Mouse (Mus musculus) adrenal gland, postnatal 36 days (tissue): ENCODE results near the gene Bglap. TPM values are rescaled to one million over a fixed set of nuclear protein-coding genes. Genes with fewer than 3 reads are reported as not detected.
A peak's percentile ranks its signal among the peaks of the same experiment; 100 is the strongest.
"Not testable (repeated sequence)": the region's sequence is repeated elsewhere in the genome, so short reads cannot be mapped to it uniquely, and the experiment has no call there.

Source experiments
- DNase-seq, 2 experiments: peaks; one replicate each; pipeline ENCODE4 v3.0.0; 2021; ENCODE audit warnings: mixed read lengths in 1 of 2
- total RNA-seq, 2 experiments: library from RNA; stranded (reverse); gene quantifications; 2 replicates each; pipeline ENCODE4 v1.2.3; 2021

Gene Bglap
- total RNA-seq, 2 experiments from 2014 or later, result 0.99 to 1.9 TPM

DNA sequence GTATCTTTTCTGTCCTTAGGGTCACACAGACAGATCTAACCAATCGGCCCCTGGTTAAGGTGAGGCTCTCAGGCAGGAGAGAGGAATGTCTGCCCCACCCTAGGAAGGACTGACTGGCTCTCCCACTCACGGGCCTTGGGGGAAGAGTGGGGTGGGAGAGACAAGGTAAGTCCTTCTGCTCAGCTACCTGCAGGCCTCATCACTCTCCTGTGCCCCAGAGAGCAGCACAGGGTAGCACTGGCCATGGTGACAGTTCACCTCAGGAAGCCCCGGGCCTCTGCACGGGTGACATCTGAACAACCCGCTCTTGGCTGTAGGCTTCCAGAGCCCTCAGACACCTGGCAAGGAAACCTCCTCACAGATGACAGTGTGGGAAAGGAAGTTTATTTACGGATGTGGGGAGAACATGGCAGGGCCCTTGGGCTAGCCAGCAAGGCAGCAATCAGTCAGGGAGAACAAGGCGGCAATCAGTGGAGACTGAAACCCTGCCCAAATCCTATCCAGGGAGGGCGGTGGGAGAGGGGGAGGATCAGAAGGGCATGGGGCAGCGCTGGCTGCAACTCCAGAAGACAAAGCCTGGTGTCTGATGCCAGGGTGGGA, 9.6 kb upstream of the Bglap start:
- no peak for DNase-seq

DNA sequence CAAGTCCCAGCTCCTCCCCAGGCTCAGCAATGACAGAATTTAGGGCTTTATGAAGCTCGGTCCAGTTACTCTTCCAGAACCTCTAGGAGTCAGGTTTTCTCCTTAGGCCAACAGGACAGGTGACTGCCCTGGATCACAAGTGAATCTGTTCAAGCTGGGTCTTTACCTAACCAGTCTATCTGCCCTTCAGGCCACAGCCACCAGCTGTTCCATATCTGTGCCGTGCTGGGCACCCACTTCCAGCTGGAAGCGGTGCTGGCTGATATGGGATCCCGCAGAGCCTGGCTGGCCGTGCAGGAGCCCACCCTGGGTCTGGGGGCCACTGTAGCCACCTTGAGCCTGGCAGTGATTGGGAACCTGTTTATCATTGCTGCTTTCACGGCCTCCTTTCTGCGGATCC, 1.9 kb downstream of the Bglap start:
- not testable (repeated sequence) for DNase-seq

DNA sequence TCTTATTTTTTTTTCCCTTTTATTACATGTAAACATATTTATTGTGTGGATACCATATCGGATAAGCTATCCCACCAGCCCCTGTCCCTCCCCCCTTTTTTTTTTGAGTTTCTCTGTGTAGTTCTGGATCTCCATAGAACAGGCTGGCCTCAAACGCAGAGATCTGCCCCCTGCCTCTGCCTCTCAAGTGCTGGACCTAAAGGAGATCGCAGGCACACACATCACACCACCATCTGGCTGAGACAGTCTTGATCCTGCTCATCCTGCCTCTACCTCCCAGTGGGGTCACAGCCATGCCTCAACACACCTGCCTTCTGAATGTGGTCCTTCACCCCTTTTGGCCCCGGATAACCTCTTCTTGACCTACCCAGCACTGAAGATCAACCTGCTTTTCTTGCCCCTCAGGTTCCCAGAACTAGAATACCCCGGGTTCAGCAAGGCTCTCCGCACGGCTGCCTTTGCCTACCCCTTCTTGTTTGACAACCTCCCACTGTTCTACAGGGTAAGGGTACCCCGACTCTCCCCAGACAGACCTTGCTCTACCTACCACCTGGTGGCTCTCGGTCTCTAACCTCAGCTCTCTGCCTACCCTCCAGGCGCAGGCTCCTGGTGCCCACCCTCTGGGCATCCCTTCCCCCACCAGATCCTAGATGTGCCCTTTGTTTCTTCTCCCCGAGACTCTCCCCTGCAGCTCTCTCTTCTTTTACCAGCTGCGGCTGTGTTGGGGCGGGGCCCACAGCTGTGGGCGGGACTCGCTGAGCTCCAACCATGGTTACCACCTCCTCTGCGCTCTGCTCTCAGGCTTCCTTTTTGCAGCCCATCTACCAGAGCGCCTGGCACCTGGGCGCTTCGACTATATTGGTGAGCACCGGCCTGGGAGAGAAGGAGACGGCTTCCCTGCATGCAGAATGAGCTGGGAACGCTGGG, 2.6 kb downstream of the Bglap start:
- peak in 1 of 2 experiments; percentile 40 for DNase-seq

DNA sequence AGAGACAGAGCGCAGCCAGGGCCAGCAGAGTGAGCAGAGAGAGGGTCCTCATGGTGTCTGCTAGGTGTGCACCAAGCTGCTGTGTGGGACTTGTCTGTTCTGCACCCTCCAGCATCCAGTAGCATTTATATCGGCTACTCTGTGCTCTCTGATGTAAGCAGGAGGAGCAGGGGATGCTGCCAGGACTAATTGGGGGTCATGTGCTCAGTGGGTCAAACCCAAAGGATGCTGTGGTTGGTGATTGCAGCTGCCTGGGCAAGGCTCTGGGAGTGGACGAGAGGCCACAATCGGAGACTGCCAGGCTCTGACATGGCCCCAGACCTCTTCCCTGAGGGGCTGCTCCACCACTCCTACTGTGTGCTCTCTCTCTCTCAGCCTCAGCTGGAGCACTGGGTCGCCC, 5.7 kb downstream of the Bglap start, which contains the start of gene Bglap2:
Gene Bglap2, minus strand, starts transcription at position 101 of the 400 bp plus-strand sequence.
- DNase-seq, result not testable (repeated sequence)

DNA sequence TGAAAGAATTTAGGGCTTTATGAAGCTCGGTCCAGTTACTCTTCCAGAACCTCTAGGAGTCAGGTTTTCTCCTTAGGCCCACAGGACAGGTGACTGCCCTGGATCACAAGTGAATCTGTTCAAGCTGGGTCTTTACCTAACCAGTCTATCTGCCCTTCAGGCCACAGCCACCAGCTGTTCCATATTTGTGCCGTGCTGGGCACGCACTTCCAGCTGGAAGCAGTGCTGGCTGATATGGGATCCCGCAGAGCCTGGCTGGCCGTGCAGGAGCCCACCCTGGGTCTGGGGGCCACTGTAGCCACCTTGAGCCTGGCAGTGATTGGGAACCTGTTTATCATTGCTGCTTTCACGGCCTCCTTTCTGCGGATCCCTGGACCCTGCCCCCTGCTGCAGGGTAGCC, 7.6 kb downstream of the Bglap start:
- DNase-seq, result not testable (repeated sequence)

DNA sequence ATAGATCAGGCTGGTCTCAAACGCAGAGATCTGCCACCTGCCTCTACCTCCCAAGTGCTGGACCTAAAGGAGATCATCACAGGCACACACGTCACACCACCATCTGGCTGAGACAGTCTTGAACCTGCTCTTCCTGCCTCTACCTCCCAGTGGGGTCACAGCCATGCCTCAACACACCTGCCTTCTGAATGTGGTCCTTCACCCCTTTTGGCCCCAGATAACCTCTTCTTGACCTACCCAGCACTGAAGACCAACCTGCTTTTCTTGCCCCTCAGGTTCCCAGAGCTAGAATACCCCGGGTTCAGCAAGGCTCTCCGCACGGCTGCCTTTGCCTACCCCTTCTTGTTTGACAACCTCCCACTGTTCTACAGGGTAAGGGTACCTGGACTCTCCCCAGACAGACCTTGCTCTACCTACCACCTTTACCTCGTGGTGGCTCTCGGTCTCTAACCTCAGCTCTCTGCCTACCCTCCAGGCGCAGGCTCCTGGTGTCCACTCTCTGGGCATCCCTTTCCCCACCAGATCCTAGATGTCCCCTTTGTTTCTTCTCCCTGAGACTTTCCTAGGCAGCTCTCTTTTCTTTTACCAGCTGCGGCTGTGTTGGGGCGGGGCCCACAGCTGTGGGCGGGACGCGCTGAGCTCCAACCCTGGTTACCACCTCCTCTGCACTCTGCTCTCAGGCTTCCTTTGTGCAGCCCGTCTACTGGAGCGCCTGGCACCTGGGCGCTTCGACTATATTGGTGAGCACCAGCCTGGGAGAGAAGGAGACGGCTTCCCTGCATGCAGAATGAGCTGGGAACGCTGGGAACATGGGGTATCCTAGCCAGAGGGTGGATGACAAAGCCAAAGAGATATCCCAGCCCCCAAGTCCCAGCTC, 8.3 kb downstream of the Bglap start:
- DNase-seq, result not testable (repeated sequence)

DNA sequence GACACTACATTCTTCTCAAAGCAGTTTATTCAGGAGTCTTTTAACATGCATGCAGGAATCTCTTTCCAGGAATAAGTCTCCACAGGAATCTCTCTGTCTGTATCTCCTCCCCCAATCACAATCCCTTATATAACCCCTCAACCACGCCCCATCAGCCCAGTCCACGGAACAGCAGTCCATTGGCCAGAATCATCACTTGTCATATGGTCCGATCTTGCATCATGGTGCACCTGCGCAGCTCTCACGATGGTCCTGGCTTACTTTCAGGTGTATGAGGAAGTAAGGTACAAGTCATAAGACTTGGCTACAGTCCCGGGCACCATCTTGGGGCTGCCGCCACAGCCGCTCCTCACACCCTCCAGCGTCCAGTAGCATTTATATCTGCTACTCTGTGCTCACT, 11.6 kb downstream of the Bglap start, which contains the start of gene Bglap3:
Gene Bglap3, minus strand, starts transcription at position 101 of the 400 bp plus-strand sequence.
- not testable (repeated sequence) for DNase-seq

DNA sequence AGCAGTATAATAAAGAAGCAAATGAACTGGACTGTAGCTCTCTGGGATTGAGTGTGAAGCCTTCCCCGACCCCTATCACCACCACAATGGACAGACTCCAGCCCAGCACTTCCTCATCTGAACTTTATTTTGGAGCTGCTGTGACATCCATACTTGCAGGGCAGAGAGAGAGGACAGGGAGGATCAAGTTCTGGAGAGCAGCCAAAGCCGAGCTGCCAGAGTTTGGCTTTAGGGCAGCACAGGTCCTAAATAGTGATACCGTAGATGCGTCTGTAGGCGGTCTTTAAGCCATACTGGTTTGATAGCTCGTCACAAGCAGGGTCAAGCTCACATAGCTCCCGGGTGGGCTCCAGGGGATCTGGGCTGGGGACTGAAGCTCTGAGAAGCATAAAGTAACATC, 15.8 kb downstream of the Bglap start:
- DNase-seq, result not testable (repeated sequence)

DNA sequence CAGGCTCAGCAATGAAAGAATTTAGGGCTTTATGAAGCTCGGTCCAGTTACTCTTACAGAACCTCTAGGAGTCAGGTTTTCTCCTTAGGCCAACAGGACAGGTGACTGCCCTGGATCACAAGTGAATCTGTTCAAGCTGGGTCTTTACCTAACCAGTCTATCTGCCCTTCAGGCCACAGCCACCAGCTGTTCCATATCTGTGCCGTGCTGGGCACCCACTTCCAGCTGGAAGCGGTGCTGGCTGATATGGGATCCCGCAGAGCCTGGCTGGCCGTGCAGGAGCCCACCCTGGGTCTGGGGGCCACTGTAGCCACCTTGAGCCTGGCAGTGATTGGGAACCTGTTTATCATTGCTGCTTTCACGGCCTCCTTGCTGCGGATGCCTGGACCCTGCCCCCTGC, 16.7 kb downstream of the Bglap start:
- not testable (repeated sequence) for DNase-seq

DNA sequence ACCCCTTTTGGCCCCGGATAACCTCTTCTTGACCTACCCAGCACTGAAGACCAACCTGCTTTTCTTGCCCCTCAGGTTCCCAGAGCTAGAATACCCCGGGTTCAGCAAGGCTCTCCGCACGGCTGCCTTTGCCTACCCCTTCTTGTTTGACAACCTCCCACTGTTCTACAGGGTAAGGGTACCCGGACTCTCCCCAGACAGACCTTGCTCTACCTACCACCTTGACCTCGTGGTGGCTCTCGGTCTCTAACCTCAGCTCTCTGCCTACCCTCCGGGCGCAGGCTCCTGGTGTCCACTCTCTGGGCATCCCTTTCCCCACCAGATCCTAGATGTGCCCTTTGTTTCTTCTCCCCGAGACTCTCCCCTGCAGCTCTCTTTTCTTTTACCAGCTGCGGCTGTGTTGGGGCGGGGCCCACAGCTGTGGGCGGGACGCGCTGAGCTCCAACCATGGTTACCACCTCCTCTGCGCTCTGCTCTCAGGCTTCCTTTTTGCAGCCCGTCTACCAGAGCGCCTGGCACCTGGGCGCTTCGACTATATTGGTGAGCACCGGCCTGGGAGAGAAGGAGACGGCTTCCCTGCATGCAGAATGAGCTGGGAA, 17.3 kb downstream of the Bglap start:
- peak; percentile 60 to 68 for DNase-seq

DNA sequence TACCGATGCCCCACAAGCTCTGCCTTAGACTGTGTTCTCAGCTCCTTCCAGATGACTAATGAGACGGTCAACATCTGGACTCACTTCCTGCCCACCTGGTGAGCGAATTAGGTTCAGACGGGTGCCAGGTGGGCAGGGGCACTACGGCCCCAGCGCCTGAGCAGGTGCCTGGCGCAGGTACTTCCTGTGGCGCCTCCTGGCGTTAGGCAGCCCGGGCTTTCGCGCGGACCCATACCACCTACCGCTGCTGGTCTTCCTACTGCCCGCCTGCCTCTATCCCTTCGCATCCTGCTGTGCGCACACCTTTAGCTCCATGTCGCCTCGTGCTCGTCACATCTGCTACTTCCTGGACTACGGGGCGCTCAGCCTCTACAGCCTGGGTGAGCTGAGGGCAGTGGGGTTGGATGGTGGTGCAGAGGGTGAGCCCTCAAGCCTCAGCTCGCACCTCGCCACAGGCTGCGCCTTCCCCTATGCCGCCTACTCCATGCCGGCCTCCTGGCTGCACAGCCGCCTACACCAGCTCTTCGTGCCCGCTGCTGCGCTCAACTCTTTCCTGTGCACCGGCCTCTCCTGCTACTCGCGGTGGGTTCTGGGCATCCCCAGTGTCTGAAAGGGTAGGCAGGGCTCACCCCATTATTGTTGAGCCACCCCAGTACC, 18.4 kb downstream of the Bglap start:
- DNase-seq, result no peak

DNA sequence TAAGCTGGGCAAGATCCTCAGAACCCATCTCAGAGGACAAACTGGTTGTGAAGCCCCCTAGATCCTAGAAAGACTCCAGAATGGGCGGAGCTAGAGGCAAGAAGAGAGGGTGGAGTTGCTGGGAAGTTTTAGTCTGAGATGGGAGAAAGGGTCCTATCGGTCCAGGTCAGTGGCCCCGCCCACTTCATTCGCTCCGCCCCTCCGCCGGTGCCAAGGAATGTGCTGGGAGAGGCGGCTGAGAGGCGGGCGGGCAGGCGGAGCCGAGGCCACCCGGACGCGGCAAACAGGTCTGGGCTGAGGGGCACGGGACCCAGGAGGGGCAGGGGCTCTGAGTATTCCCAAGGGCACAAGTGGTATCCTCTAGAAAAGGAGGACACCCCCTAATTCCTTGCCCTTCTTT, 19.9 kb downstream of the Bglap start, which contains the start of gene Paqr6:
Gene Paqr6, plus strand, starts transcription at position 248 of the 400 bp plus-strand sequence.
- DNase-seq, result peak; percentile 53 to 69

DNA sequence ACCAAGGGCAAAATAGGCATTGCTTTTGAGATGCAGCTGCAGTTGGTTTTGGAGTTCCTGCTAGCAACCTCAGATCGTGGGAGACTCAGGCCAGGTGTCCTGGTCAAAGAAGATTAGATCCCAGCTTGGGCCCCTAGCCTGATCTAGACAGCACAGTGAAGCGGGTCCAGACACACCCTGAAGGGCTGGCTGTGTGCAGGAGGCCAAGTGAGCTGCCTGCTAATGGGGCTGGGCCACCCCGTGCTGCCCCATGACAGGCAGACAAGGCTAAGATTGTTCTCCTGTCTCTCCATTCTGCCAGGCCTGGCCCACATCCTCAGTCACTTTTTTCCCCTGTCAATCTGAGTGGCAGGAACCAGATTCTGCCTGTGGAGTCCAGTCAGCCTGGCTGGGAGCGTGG, 20.6 kb downstream of the Bglap start:
- no peak for DNase-seq

DNA sequence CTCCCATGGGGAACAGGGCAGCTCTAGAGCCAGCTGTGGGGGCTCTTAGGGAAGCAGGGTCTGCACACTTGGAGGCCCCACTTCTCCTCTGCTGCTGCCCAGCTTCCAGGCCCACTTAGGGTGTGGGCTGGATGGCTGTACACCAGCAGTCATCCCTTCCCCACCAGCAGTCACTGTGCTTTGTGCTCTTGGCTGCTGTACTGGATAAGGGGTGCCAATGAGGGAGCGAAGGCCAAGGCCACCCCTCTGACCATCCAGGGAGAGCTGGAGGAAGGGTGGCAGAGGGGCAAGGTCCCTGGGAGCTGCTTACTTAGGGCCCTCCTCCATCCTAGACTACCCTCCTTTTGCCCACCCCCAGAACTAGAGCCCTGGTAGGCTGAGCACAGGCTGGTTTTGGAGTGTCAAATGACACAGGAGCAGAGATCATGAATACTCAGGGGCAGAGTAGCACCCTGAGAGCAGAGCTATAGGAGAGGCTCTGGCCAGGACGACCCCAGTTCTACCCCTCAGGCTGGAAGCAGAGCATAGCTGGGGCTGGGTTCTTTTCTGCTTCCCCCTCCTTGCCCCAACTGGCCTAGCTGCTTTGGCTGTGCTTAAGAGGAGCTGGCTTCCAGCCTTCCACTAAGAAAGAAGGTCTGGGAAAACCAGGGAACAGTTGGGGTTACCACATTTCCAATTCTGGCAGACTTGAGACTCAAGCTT, 22.5 kb downstream of the Bglap start:
- DNase-seq, result no peak

DNA sequence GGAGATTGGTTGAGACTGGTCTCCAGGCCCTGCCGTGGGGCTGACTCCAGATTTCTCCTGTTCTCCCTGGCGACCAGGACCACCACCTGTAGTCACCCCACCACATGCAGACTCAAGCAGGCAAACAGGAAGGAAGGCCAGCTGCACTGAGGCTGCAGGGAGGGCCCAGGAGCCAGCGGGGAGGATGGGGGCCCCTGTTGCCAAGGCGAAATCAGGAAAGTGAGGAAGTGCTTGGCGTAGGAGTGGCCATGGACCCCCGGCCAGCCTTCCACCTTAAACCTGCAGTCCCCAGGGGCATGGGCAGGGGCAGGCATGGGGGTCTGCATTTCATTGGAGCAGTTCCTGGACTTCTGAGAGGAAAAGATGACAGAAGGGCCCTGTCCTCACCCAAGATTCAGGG, 23.2 kb downstream of the Bglap start:
- no peak for DNase-seq

DNA sequence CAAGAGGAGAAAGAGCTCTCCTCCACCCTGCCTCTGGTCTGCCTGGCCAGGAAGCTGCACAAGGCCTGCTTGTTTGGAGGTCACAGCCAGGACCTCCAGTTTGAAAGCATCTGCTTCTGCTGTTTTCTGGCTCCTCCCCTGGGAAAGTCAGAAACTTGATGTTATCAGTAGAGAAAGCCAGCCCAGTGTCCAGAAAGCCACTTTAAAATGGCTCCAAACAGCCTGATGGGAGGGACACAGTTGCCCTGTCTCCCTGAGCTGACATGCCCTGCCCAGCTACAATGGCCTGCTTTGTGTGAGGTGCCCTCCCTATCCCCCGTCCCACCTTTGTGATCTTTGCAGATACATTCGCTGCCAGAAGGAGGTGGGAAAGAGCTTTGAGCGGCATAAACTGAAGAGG, 24.3 kb downstream of the Bglap start:
- no peak for DNase-seq

DNA sequence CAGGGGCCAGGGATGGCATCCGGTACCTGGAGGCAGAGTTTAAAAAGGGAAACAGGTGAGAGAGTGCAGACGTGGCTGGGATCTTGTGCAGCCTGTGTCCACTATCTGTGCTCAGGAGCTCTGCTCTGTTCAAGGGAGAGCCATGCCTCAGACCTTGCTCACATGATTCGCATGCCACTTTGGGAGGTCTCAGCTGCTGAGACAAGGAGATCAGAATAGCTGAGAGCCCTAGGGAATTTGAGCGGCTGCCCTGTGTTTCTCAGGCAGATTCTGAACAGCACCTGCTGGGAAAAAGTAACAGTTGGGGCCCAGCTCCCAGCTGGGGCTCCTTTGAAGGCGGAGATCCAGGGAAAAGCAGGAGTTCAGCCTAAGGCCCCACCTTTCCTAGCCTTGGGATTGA, 24.7 kb downstream of the Bglap start:
- DNase-seq, result no peak

DNA sequence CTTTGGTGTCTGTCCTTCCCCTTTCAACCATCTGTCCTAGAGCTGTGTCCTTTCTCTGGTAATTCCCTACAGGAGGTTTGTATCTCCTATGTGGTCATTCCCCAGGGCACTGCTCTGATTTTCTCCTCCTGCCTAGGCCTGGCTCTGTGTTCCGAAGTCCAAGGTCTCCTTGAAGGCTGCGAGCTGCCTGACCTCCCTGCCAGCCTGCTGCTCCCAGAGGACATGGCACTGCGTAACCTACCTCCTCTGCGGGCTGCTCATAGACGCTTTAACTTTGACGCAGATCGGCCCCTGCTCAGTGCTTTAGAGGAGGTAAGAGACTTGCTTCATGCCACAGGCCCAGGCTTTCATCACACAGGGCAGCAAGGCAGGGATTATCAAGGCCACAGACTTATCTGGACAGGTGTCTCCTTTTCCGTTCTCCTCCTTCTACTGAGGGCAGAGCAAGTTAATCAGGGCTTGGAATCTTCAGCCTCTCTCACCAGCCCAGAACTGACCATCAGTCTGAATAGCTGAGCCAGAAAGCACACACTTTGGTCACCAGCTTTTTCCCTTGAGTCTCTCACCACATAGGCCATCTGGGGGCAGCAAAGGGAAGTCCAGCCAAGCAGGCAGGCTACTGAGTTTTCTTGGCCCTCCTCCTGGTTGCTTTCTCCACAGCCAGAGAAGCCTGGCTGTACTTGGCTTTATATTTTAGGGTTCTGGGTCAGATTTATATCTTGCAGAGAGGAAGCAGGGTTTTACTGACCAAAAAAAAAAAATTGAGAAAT, 29.7 kb downstream of the Bglap start:
- DNase-seq, result peak; percentile 56 to 77

DNA sequence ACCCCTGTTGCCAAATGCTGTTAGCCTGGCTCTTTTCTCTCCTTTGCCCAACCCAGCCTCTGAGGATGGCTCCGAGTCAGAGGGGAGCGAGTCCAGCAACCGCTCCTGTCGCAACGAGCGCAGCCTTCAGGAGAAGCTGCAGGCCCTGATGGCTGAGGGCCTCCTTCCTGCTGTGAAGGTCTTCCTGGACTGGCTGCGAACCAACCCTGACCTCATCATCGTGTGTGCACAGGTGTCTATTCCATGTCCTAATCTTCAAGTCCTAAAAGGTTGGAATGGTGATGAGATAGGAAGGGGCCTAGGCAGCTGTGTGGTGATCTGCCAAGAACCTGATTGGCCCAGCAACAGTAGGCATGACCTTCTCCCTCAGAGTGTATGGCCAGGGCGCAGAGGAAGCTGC, 31.4 kb downstream of the Bglap start:
- no peak for DNase-seq

DNA sequence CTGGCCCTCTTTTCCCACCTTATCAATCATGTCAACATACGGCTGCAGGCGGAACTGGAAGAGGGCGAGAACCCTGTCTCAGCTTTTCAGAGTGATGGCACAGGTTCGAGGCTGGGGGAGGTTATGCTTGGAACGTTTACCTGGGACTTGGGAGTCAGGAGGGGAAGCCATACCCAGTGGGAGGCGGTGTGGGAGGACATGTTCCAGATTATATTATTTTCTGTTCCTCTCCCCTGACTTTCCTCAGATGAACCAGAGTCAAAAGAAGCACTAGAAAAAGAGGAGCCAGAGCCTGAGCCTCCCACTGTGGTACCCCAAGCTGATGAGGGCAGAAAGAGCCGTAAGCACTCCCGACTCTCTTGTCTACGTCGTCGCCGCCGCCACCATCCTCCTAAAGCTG, 33.5 kb downstream of the Bglap start:
- no peak for DNase-seq
